8 mouse cellular contexts compared by ENCODE assay signal in the genomic region with DNA sequence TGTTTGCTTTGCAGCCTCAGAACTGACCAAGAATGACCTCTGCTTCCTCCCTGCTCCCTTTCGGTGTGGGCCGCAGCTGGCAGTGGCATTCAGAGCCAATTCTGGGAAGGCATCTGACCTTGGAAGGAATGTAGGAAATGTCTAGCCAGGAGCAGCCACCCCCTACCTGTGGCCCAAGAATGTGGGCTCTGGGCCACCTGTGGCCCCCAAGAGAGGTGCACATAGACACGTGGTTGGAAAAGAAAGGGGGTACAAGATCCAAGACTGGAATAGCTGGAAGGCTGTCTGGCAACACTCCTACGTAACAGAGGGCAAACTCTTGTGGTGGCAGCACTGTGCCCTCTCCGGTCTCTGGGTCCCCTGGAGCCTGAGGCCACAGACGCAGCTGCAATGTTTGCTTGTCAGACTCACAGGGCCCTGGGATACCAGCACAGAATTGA. TPM values are rescaled to one million over a fixed set of nuclear protein-coding genes. Genes with fewer than 3 reads are reported as not detected.
DNase-seq lines count a peak whose midpoint lies in the region; ATAC-seq lines count a peak whose summit lies in the region.

No protein-coding gene starts in this region.

- no peak for ATAC-seq in kidney, embryonic 14.5 days (ENCODE audit: low FRiP score, low TSS enrichment)
- no peak for ATAC-seq in heart, embryonic 16.5 days (replicated peaks; ENCODE audit: extremely low read depth, insufficient read depth, low FRiP score)
- peak; percentile 22; the same call in 1 of the 2 replicates for ATAC-seq in neural tube, embryonic 12.5 days (ENCODE audit: low FRiP score, low read depth)
- no peak for ATAC-seq in erythroid progenitor cell, adult 5-6 weeks (replicated peaks; ENCODE audit: low FRiP score, poor library complexity, severe bottlenecking)

- no peaks in the 10 kb centered on the region for H3K9me3 ChIP-seq in kidney, embryonic 14.5 days (ENCODE audit: control insufficient read depth, low read length)
- H3K9me3 ChIP-seq in heart, embryonic 16.5 days (replicated peaks; ENCODE audit: control insufficient read depth, low read length) = peaks cover 5% of the 10 kb centered on the region; the same call in 1 of the 2 replicates
- H3K9me3 ChIP-seq in neural tube, embryonic 12.5 days = no peaks in the 10 kb centered on the region

- DNase-seq in kidney, adult 11 months = peak; percentile 95
- DNase-seq in kidney, postnatal 4 days = peak; percentile 51 to 68
- DNase-seq in gastrocnemius, postnatal 4 days (ENCODE audit: low spot score in 2 of 2) = no peak
- DNase-seq in gastrocnemius, postnatal 10 days = no peak

- no peak overlapping the region for H3K4me2 ChIP-seq in kidney, embryonic 14.5 days (replicated peaks; ENCODE audit: low read depth, low read length)
- no peak overlapping the region for H3K4me2 ChIP-seq in heart, embryonic 16.5 days (ENCODE audit: low read depth, low read length)
- no peak overlapping the region for H3K4me2 ChIP-seq in neural tube, embryonic 12.5 days (replicated peaks)

- H3K9ac ChIP-seq in kidney, embryonic 14.5 days (ENCODE audit: low read depth, low read length) = no peak overlapping the region
- 0 out of 2 replicates have a peak overlapping the region, but pooled peaks have one; percentile 48 for H3K9ac ChIP-seq in heart, embryonic 16.5 days (ENCODE audit: low read length)
- peak overlapping the region; percentile 29; the same call in 1 of the 2 replicates for H3K9ac ChIP-seq in neural tube, embryonic 12.5 days

- H3K27me3 ChIP-seq in kidney, embryonic 14.5 days (ENCODE audit: control insufficient read depth, insufficient read depth, low read length) = no peaks in the 10 kb centered on the region
- H3K27me3 ChIP-seq in heart, embryonic 16.5 days (ENCODE audit: control insufficient read depth, insufficient read depth, low read length) = no peaks in the 10 kb centered on the region
- no peaks in the 10 kb centered on the region for H3K27me3 ChIP-seq in neural tube, embryonic 12.5 days (replicated peaks)

- 68% methylated on average over 6 of the region's 6 CpGs for WGBS in kidney, embryonic 14.5 days
- 53% methylated on average over 6 of the region's 6 CpGs for WGBS in heart, embryonic 16.5 days
- 55% methylated on average over 6 of the region's 6 CpGs for WGBS in neural tube, embryonic 12.5 days

- no peak overlapping the region for H3K4me3 ChIP-seq in kidney, embryonic 14.5 days (ENCODE audit: low read length)
- H3K4me3 ChIP-seq in heart, embryonic 16.5 days (ENCODE audit: low read length) = no peak overlapping the region
- H3K4me3 ChIP-seq in neural tube, embryonic 12.5 days = no peak overlapping the region

- peaks cover 31% of the 10 kb centered on the region for H3K36me3 ChIP-seq in kidney, embryonic 14.5 days (ENCODE audit: control insufficient read depth, insufficient read depth, low read length)
- peaks cover 13% of the 10 kb centered on the region for H3K36me3 ChIP-seq in heart, embryonic 16.5 days (ENCODE audit: control insufficient read depth, insufficient read depth)
- peaks cover 34% of the 10 kb centered on the region for H3K36me3 ChIP-seq in neural tube, embryonic 12.5 days

- no peak overlapping the region for H3K27ac ChIP-seq in kidney, embryonic 14.5 days (ENCODE audit: low read depth, low read length)
- H3K27ac ChIP-seq in heart, embryonic 16.5 days (ENCODE audit: low read length) = peak overlapping the region; percentile 63
- H3K27ac ChIP-seq in neural tube, embryonic 12.5 days = no peak overlapping the region

- no peaks in the 10 kb centered on the region for H3K4me1 ChIP-seq in kidney, embryonic 14.5 days (ENCODE audit: control insufficient read depth, insufficient read depth, low read length)
- peaks cover 9% of the 10 kb centered on the region for H3K4me1 ChIP-seq in heart, embryonic 16.5 days (ENCODE audit: control insufficient read depth, insufficient read depth, low read length)
- H3K4me1 ChIP-seq in neural tube, embryonic 12.5 days = peaks cover 6% of the 10 kb centered on the region

RNA-seq across cellular contexts. Expression of a gene that starts 35.9 kb away (rescaled TPM):
- 5.5 and 6.2 TPM in 2 replicates for polyA plus RNA-seq in kidney, embryonic 14.5 days (2014; fragmentation: Nextera tagmentation; extraction: Ambion mirVana)
- polyA plus RNA-seq in heart, embryonic 16.5 days (2015; fragmentation: Nextera tagmentation; extraction: Ambion mirVana) = 10.6 and 11.1 TPM in 2 replicates
- polyA plus RNA-seq in neural tube, embryonic 12.5 days (2016; fragmentation: Nextera tagmentation; extraction: Ambion mirVana) = 38.0 and 42.4 TPM in 2 replicates
- total RNA-seq in gastrocnemius, postnatal 4 days (2021) = 10 to 100 TPM; 27.0 to 29.6 TPM
- total RNA-seq in erythroid progenitor cell, adult 5-6 weeks (2015; ENCODE audit: low replicate concordance) = 212 and 231 TPM in 2 replicates
- 244 and 297 TPM in 2 replicates for total RNA-seq in erythroid progenitor cell, adult 5-6 weeks (2017; ENCODE audit: low replicate concordance)
- total RNA-seq in gastrocnemius, postnatal 10 days (2021) = 10 to 100 TPM; 24.8 to 30.7 TPM

RNA-seq across cellular contexts. Expression of a gene that starts 39.3 kb away (rescaled TPM):
- polyA plus RNA-seq in kidney, embryonic 14.5 days (2014; fragmentation: Nextera tagmentation; extraction: Ambion mirVana) = 1.4 and 2.3 TPM in 2 replicates
- 3.4 and 4.3 TPM in 2 replicates for polyA plus RNA-seq in heart, embryonic 16.5 days (2015; fragmentation: Nextera tagmentation; extraction: Ambion mirVana)
- 21.8 and 22.8 TPM in 2 replicates for polyA plus RNA-seq in neural tube, embryonic 12.5 days (2016; fragmentation: Nextera tagmentation; extraction: Ambion mirVana)
- 1 to 10 TPM; 2.8 to 2.9 TPM for total RNA-seq in gastrocnemius, postnatal 4 days (2021)
- total RNA-seq in erythroid progenitor cell, adult 5-6 weeks (2015; ENCODE audit: low replicate concordance) = 1.1 and 6.3 TPM in 2 replicates
- total RNA-seq in erythroid progenitor cell, adult 5-6 weeks (2017; ENCODE audit: low replicate concordance) = 3.7 TPM in 1 of 2 replicates, not detected in the other
- total RNA-seq in gastrocnemius, postnatal 10 days (2021) = 1 to 10 TPM; 2.0 to 2.2 TPM

RNA-seq across cellular contexts. Expression of a gene that starts 56.8 kb away (rescaled TPM):
- 1.3 and 1.4 TPM in 2 replicates for polyA plus RNA-seq in kidney, embryonic 14.5 days (2014; fragmentation: Nextera tagmentation; extraction: Ambion mirVana)
- 0.49 and 0.62 TPM in 2 replicates for polyA plus RNA-seq in heart, embryonic 16.5 days (2015; fragmentation: Nextera tagmentation; extraction: Ambion mirVana)
- polyA plus RNA-seq in neural tube, embryonic 12.5 days (2016; fragmentation: Nextera tagmentation; extraction: Ambion mirVana) = 3.3 and 4.0 TPM in 2 replicates
- total RNA-seq in gastrocnemius, postnatal 4 days (2021) = under 1 TPM; 0.49 to 0.98 TPM
- not detected in 2 replicates for total RNA-seq in erythroid progenitor cell, adult 5-6 weeks (2015; ENCODE audit: low replicate concordance)
- total RNA-seq in erythroid progenitor cell, adult 5-6 weeks (2017; ENCODE audit: low replicate concordance) = not detected in 2 replicates
- total RNA-seq in gastrocnemius, postnatal 10 days (2021) = under 1 TPM; 0.45 to 0.52 TPM

Comparison
In these comparisons a context has a peak if more than half of its experiments do, and no peak if none do; other contexts are left out.
1. DNase-seq: peak in kidney, adult 11 months (single experiment) and kidney, postnatal 4 days (2 of 2); none in gastrocnemius, postnatal 4 days (0 of 2) and gastrocnemius, postnatal 10 days (single experiment).
2. RNA of a gene that starts 35.9 kb away (total RNA-seq): 212 to 297 TPM in erythroid progenitor cell, adult 5-6 weeks; 24.8 to 30.7 TPM in gastrocnemius, postnatal 10 days and 27.0 to 29.6 TPM in gastrocnemius, postnatal 4 days; every median in the first group is over 4 times any median in the second.